Mouse (Mus musculus) c-Kit-negative CD71-positive TER-119-positive erythroid progenitor cells, embryonic 14.5 days (primary cell): ENCODE measurements around the gene Tmsb10.

Experiments
- DNase-seq: peaks from one replicate; pipeline ENCODE4 v3.0.0-alpha.2; 2013; ENCODE audit warnings: low read depth, low spot score

Tmsb10 gene

GRCm38 (mm10) chr6:72911261-72911660 is 47.3 kb downstream of the Tmsb10 start:
- no peak for DNase-seq
